Mouse (Mus musculus): ENCODE measurements around the gene 1700017N19Rik. TPM values are rescaled to one million over a fixed set of nuclear protein-coding genes. Genes with fewer than 3 reads are reported as not detected.
"Not testable (repeated sequence)": the region's sequence is repeated elsewhere in the genome, so short reads cannot be mapped to it uniquely, and the experiment has no call there.

The 1700017N19Rik gene
- not detected in 2 replicates for polyA plus RNA-seq (2015; fragmentation: Nextera tagmentation; extraction: Ambion mirVana)

DNA sequence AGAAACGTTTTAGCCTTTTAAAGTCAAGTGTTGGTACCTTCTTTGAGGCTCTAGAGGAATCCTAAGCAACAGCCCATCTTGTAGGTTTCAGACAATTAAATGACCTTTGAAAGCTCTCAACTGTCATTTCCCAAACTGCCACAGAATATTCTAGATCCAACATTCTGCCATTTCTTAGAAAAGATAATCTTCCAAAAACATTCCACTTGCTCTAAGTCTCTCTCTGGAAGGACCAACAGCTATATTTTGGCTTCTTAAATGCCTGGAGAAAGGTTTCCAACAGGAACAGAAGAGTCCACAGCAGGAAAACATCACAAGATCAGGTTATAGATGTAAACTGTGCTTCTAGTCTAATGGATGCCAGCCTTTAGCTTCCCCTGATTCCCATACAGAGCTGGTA, at the start of gene 1700017N19Rik, which contains the start of gene 4930430F08Rik:
TSS of gene 1700017N19Rik (plus strand) at position 162 of the 400 bp plus-strand sequence.
TSS of gene 4930430F08Rik (minus strand) at position 101 of the 400 bp plus-strand sequence.
- H3K4me3 ChIP-seq (replicated peaks; ENCODE audit: low read depth, low read length): peak within 1 kb of the TSS; percentile 82
- H3K9ac ChIP-seq (ENCODE audit: low read depth, low read length): no peak within 1 kb of the TSS
- no peaks in the 10 kb centered on the region; the same call in 1 of the 2 replicates for H3K4me1 ChIP-seq (replicated peaks; ENCODE audit: insufficient read depth, low read length)
- 67% methylated on average over 1 of the region's 1 CpGs for WGBS
- H3K27ac ChIP-seq: no peak within 1 kb of the TSS
- no peaks in the 10 kb centered on the region for H3K36me3 ChIP-seq (ENCODE audit: insufficient read depth, low read length)
- ATAC-seq (replicated peaks; ENCODE audit: low FRiP score, low read depth) (no peak), DNase-seq (ENCODE audit: low spot score) (no peak)
- H3K9me3 ChIP-seq (replicated peaks; ENCODE audit: low read length): no peaks in the 10 kb centered on the region
- H3K4me2 ChIP-seq (ENCODE audit: low read length): peak within 1 kb of the TSS; percentile 69
- no peaks in the 10 kb centered on the region for H3K27me3 ChIP-seq (ENCODE audit: insufficient read depth, low read length)
- TF ChIP-seq CTCF (IDR thresholded peaks at IDR 0.05; ENCODE audit: low read depth): no peak

DNA sequence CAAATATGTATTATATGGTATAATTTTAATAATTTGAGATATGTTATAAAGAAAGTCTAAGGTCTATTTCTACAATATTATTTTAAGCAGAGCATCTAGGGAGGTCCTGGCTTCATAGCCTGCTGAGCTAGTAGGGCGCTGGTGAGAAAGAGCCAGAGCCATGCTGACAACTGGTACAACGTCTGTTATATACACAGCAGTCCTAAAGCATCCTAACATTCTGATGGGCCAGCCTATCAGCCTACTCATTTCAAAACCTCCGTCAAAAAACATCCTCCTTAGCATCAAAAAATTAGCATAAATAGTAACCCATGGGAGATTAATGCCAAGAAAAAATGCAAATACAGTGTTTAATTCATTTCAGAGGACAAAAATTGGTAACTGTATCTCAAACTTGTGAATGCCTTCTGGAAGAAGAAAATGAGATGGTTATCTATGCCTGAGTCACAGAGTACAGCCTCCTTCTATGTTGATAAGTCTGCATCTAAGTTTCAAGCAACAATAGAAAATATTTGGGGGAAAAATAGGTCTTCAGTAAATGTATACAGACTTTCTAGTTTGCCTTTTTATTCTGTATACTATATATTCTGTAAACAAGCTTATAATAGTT, 33.6 kb upstream of the 1700017N19Rik start:
- Histone ChIP-seq H3K4me2 (ENCODE audit: low read length) (no peak overlapping the region), H3K4me1 (replicated peaks; ENCODE audit: insufficient read depth, low read length) (no peaks in the 10 kb centered on the region), H3K36me3 (ENCODE audit: insufficient read depth, low read length) (no peaks in the 10 kb centered on the region; the same call in 1 of the 2 replicates), H3K27ac (no peak overlapping the region), H3K27me3 (ENCODE audit: insufficient read depth, low read length) (no peaks in the 10 kb centered on the region), H3K4me3 (replicated peaks; ENCODE audit: low read depth, low read length) (no peak overlapping the region), H3K9ac (ENCODE audit: low read depth, low read length) (no peak overlapping the region), H3K9me3 (replicated peaks; ENCODE audit: low read length) (no peaks in the 10 kb centered on the region)
- no peak for DNase-seq (ENCODE audit: low spot score)
- 88% methylated on average over 3 of the region's 3 CpGs for WGBS
- ATAC-seq (replicated peaks; ENCODE audit: low FRiP score, low read depth): no peak
- no peak for TF ChIP-seq CTCF (IDR thresholded peaks at IDR 0.05; ENCODE audit: low read depth)

DNA sequence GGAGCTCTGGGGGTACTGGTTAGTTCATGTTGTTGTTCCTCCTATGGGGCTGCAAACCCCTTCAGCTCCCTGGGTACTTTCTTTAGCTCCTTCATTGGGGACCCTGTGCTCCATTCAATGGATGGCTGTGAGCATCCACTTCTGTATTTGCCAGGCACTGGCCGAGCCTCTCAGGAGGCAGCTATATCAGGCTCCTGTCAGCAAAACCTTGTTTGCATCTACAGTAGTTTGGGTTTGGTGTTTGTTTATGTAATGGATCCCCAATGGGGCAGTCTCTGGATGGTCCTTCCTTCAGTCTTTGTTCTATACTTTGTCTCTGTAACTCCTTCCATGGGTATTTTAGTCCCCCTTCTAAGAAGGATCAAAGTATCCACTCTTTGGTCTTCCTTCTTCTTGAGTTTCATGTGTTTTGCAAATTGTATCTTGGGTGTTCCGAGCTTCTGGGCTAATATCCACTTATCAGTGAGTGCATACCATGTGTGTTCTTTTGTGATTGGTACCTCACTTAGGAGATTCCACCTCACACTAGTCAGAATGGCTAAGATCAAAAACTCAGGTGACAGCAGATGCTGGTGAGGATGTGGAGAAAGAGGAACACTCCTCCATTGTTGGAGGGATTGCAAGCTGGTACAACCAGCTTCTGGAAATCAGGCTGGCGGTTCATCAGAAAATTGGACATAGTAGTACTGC, 29.9 kb upstream of the 1700017N19Rik start:
- 89% methylated on average over 3 of the region's 3 CpGs for WGBS
- ATAC-seq (replicated peaks; ENCODE audit: low FRiP score, low read depth); H3K27ac ChIP-seq; H3K36me3 ChIP-seq (ENCODE audit: insufficient read depth, low read length); DNase-seq (ENCODE audit: low spot score); H3K4me3 ChIP-seq (replicated peaks; ENCODE audit: low read depth, low read length); H3K9me3 ChIP-seq (replicated peaks; ENCODE audit: low read length); H3K4me1 ChIP-seq (replicated peaks; ENCODE audit: insufficient read depth, low read length); H3K27me3 ChIP-seq (ENCODE audit: insufficient read depth, low read length); H3K9ac ChIP-seq (ENCODE audit: low read depth, low read length); H3K4me2 ChIP-seq (ENCODE audit: low read length): not testable (repeated sequence)

DNA sequence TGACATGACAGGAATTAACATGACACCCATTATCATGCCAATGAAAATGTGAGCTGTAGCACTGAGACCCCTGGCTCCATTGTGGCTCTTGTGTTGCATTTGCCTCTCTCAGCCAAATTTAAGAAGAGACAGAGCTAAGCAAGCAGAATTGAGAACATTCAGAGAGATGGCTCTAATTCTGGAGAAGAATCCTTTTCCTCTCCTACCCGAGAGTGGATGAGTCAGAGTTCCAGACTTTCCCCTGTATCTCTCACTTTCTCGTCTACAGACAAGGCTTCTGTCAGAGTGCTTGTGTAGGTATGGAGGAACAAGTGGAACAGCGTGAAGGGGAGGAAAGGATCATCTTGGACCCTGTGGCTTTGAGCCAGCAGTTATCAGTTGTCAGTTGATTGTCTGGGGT, 26.2 kb upstream of the 1700017N19Rik start:
- 0 out of 2 replicates have a peak, but pooled peaks cover 8% of the 10 kb centered on the region for H3K36me3 ChIP-seq (ENCODE audit: insufficient read depth, low read length)
- H3K27me3 ChIP-seq (ENCODE audit: insufficient read depth, low read length): no peaks in the 10 kb centered on the region
- 96% methylated on average over 3 of the region's 3 CpGs for WGBS
- H3K27ac ChIP-seq: no peak overlapping the region
- no peaks in the 10 kb centered on the region for H3K4me1 ChIP-seq (replicated peaks; ENCODE audit: insufficient read depth, low read length)
- no peaks in the 10 kb centered on the region for H3K9me3 ChIP-seq (replicated peaks; ENCODE audit: low read length)
- no peak overlapping the region for H3K9ac ChIP-seq (ENCODE audit: low read depth, low read length)
- no peak for DNase-seq (ENCODE audit: low spot score)
- no peak for TF ChIP-seq CTCF (IDR thresholded peaks at IDR 0.05; ENCODE audit: low read depth)
- no peak overlapping the region for H3K4me2 ChIP-seq (ENCODE audit: low read length)
- ATAC-seq (replicated peaks; ENCODE audit: low FRiP score, low read depth): no peak
- no peak overlapping the region for H3K4me3 ChIP-seq (replicated peaks; ENCODE audit: low read depth, low read length)

DNA sequence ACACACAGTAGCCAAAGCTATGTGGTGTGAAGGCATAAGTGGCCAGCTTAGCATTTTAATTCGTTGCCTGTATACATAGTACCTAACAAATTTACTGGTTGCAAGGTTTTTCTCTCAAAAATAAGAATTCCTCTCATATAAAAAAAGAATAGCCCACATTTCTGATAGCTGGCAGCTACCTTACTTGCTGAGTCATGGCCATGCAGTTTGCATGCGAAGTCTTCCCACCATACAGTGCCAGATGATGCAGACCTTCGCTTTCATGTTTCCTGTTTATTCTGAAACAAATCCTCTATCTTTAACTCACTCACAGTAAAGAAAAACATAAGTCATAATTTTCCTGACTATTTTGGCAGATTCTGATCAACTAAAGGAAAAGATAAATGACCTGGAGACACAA, 18.6 kb upstream of the 1700017N19Rik start:
- no peak for DNase-seq (ENCODE audit: low spot score)
- peaks cover 8% of the 10 kb centered on the region; the same call in 1 of the 2 replicates for H3K36me3 ChIP-seq (ENCODE audit: insufficient read depth, low read length)
- H3K4me1 ChIP-seq (replicated peaks; ENCODE audit: insufficient read depth, low read length): no peaks in the 10 kb centered on the region
- no peak overlapping the region for H3K4me2 ChIP-seq (ENCODE audit: low read length)
- no peaks in the 10 kb centered on the region for H3K9me3 ChIP-seq (replicated peaks; ENCODE audit: low read length)
- H3K27ac ChIP-seq: no peak overlapping the region
- WGBS: 91% methylated on average over 3 of the region's 3 CpGs
- H3K4me3 ChIP-seq (replicated peaks; ENCODE audit: low read depth, low read length): no peak overlapping the region
- no peak for TF ChIP-seq CTCF (IDR thresholded peaks at IDR 0.05; ENCODE audit: low read depth)
- no peak for ATAC-seq (replicated peaks; ENCODE audit: low FRiP score, low read depth)
- H3K27me3 ChIP-seq (ENCODE audit: insufficient read depth, low read length): no peaks in the 10 kb centered on the region
- H3K9ac ChIP-seq (ENCODE audit: low read depth, low read length): no peak overlapping the region

DNA sequence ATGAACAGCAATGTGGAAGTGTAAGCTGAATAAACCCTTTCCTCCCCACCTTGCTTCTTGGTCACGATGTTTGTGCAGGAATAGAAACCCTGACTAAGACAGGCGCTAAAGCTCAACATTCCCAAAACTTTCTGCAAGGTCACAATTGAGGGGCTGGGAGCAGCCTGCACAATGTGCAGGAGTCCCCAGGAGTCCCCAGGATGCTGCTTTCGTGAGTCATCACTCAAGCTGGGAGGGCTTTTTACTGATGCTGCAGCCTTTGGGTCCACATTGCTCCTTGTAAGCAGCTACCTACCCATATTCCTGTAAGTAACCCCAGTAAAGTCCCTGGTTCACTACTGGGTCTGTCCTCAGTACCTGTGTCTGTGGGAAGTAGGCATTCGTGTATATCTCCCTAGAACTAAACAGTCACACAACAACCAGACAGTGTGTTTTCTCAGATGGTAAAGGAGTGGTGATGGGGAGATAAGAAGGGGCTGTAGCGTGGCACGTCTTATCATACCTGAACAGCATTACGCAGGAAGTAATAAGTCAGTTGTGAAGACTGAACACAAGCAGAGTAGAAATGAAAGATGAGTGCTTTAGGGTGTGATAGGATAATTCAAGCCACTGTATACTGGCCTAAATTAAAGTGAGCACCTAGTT, 15.7 kb upstream of the 1700017N19Rik start:
- H3K9ac ChIP-seq (ENCODE audit: low read depth, low read length): no peak overlapping the region
- ATAC-seq (replicated peaks; ENCODE audit: low FRiP score, low read depth) (no peak), DNase-seq (ENCODE audit: low spot score) (no peak)
- no peak for TF ChIP-seq CTCF (IDR thresholded peaks at IDR 0.05; ENCODE audit: low read depth)
- no peak overlapping the region for H3K27ac ChIP-seq
- no peaks in the 10 kb centered on the region for H3K9me3 ChIP-seq (replicated peaks; ENCODE audit: low read length)
- peaks cover 4% of the 10 kb centered on the region; the same call in 1 of the 2 replicates for H3K36me3 ChIP-seq (ENCODE audit: insufficient read depth, low read length)
- no peaks in the 10 kb centered on the region for H3K4me1 ChIP-seq (replicated peaks; ENCODE audit: insufficient read depth, low read length)
- H3K27me3 ChIP-seq (ENCODE audit: insufficient read depth, low read length): no peaks in the 10 kb centered on the region
- H3K4me2 ChIP-seq (ENCODE audit: low read length): no peak overlapping the region
- no peak overlapping the region for H3K4me3 ChIP-seq (replicated peaks; ENCODE audit: low read depth, low read length)
- WGBS: 90% methylated on average over 7 of the region's 7 CpGs
